Mouse (Mus musculus) forebrain, postnatal 0 days (tissue): Measurements from ENCODE around the gene Zfp683. TPM values are rescaled to one million over a fixed set of nuclear protein-coding genes. Genes with fewer than 3 reads are reported as not detected.

Experiments used
- ATAC-seq: fragments of 200-750 bp; cut with Nextera tagmentation; 2 replicates; pipeline ENCODE4 v1.8.0; 2017; ENCODE audit warnings: mild to moderate bottlenecking, moderate library complexity
- DNase-seq: peaks from one replicate; pipeline ENCODE4 v3.0.0-alpha.2; 2015
- H3K27ac ChIP-seq: fragments of 300-500 bp; sonication (generic); 2 replicates; pipeline ENCODE4 v1.5.1; 2014; ENCODE audit warnings: low read depth, mild to moderate bottlenecking, antibody characterized with exemption, low read length, moderate library complexity, mixed read lengths
- H3K27me3 ChIP-seq: fragments of 300-500 bp; sonication (generic); 2 replicates; pipeline ENCODE4 v1.6.1; 2014; ENCODE audit warnings: mild to moderate bottlenecking, low read length, mixed read lengths; ENCODE audit not compliant: insufficient read depth
- H3K36me3 ChIP-seq: fragments of 300-500 bp; sonication (generic); 2 replicates; pipeline ENCODE4 v1.6.1; 2014; ENCODE audit warnings: mild to moderate bottlenecking, moderate library complexity; ENCODE audit not compliant: insufficient read depth
- H3K4me1 ChIP-seq: fragments of 300-500 bp; sonication (generic); 2 replicates; pipeline ENCODE4 v1.6.1; 2014; ENCODE audit warnings: antibody characterized with exemption; ENCODE audit not compliant: insufficient read depth
- H3K4me2 ChIP-seq: fragments of 300-500 bp; sonication (generic); 2 replicates; pipeline ENCODE4 v1.6.1; 2014; ENCODE audit warnings: low read depth, mild to moderate bottlenecking, moderate library complexity
- H3K4me3 ChIP-seq: fragments of 300-500 bp; sonication (generic); 2 replicates; pipeline ENCODE4 v1.5.1; 2014; ENCODE audit warnings: low read depth, low read length, mixed read lengths
- H3K9ac ChIP-seq: fragments of 300-500 bp; sonication (generic); 2 replicates; pipeline ENCODE4 v1.6.1; 2014; ENCODE audit warnings: mild to moderate bottlenecking
- H3K9me3 ChIP-seq: fragments of 300-500 bp; sonication (generic); 2 replicates; pipeline ENCODE4 v1.6.1; 2016; ENCODE audit warnings: low read length
- CTCF ChIP-seq: sonication (generic); IDR thresholded peaks from 2 replicates; pipeline ENCODE4 v1.5.1; 2016; ENCODE audit warnings: antibody characterized with exemption, control low read depth, low read depth
- whole genome bisulfite sequencing: fragments of 180-500 bp; shearing (Covaris S2); extraction: QIAGEN DNeasy Blood & Tissue Kit; methylation state at CpG from one replicate; pipeline ENCODE4 v1.1.7; 2014; 5-methylcytosine and 5-hydroxymethylcytosine counted together
- polyA plus RNA-seq: library from polyadenylated mRNA; unstranded; fragments of >200 nt; fragmentation: Nextera tagmentation; extraction: Ambion mirVana; gene quantifications from 2 replicates; pipeline ENCODE4 v1.2.1, GENCODE M21; 2015
- total RNA-seq: library from RNA; depleted of rRNA; stranded (reverse); fragments of >200 nt; gene quantifications from 2 replicates; pipeline ENCODE4 v1.2.3, GENCODE M21; 2014; rRNA removed

The Zfp683 gene
- total RNA-seq = not detected in 2 replicates
- polyA plus RNA-seq = not detected in 2 replicates

DNA sequence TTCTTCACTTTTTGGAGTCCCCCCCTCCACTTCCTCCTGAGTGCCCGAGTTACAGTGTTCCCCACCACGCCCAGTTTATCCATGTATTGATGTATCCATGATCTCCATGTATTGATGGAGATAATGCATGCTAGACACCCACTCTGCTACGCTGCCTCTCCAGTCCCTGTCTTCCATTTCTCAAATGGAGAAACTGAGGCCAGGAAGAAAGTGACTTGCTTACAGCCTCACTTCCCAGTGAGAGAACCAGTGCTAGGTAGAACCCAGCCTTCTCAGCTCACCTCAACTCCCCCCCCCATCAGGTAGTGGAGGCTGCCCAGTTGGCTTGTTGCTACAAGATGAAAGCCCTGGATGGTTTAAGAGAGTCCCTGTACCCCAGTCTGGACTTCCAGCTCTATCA lies at the start of gene Zfp683:
Gene Zfp683, plus strand, starts transcription at position 301 of the 400 bp plus-strand sequence.
- H3K27ac ChIP-seq = no peak within 1 kb of the TSS
- H3K4me3 ChIP-seq = no peak within 1 kb of the TSS
- H3K4me1 ChIP-seq = no peaks in the 10 kb centered on the region
- no peak within 1 kb of the TSS for H3K4me2 ChIP-seq
- no peak within 1 kb of the TSS for H3K9ac ChIP-seq
- no peak for TF ChIP-seq CTCF
- H3K9me3 ChIP-seq = no peaks in the 10 kb centered on the region
- no peaks in the 10 kb centered on the region for H3K36me3 ChIP-seq
- DNase-seq = no peak
- WGBS = 82% methylated on average over 3 of the region's 3 CpGs
- no peak for ATAC-seq
- no peaks in the 10 kb centered on the region for H3K27me3 ChIP-seq

DNA sequence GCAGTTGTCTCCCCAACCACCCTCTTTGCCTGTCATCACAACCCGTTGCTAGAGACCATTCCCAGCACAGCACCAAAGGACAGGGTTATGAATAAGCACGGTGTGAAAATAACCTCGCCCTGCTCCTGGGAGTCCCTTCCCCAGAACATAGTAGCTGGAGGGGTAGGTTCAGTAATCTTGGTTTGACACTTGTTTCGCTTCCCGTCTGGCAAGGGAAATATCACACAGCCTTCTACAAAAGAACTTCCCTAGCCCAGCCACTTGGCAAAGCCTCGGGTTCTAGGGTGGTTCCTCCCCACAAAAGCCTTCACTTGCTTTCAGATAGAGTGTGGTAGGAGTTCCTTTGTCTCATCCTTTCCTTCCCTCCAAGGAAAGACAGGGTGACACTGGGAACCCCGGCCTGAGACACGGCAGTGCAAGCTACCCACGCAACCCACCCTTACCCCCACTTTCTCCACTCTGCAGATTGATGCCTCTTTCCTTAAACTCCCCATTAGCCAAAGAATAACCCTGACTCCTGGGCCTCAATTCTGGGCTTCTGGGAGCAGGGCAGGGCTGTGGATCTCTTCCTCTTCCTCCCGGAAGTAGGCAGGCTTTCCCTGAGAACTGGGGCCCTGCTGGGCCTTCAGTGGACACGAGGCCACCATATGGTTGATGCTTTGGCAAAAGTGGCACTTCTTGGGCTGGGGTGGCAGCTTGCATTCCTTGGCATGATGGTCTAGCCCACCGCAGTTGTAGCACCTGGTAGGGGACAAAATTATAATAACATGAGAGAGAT lies 47.9 kb upstream of the Zfp683 start:
- WGBS = 57% methylated on average over 12 of the region's 12 CpGs
- Histone ChIP-seq H3K36me3 (no peaks in the 10 kb centered on the region), H3K4me3 (no peak overlapping the region), H3K9ac (no peak overlapping the region), H3K27ac (no peak overlapping the region), H3K9me3 (no peaks in the 10 kb centered on the region), H3K27me3 (no peaks in the 10 kb centered on the region), H3K4me2 (no peak overlapping the region), H3K4me1 (no peaks in the 10 kb centered on the region)
- DNase-seq = no peak
- no peak for TF ChIP-seq CTCF
- ATAC-seq = no peak

DNA sequence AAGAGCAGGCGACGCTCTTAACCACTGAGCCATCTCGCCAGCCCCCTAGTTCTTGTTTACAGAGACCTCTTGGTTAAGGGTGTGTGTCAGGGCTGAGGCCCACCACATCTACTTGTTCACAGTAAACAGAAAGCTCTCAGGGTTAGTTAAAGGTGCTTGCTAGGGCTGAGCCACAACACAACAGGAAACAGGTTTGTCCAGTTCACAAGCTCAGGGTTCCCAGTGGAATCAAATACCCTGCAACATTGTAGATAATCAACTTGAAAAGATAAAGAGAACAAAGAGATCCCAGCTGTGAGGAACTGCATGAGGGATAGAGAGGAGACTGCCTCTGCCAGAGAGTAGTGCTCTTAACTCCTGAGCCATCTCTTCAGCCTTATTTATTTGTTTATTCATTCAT lies 46.8 kb upstream of the Zfp683 start:
- no peaks in the 10 kb centered on the region for H3K36me3 ChIP-seq
- H3K27me3 ChIP-seq = no peaks in the 10 kb centered on the region
- no peaks in the 10 kb centered on the region for H3K4me1 ChIP-seq
- H3K9me3 ChIP-seq = no peaks in the 10 kb centered on the region
- H3K4me2 ChIP-seq = no peak overlapping the region
- H3K9ac ChIP-seq = no peak overlapping the region
- WGBS = 94% methylated on average over 3 of the region's 3 CpGs
- H3K4me3 ChIP-seq = no peak overlapping the region
- DNase-seq (no peak), ATAC-seq (no peak)
- H3K27ac ChIP-seq = no peak overlapping the region
- no peak for TF ChIP-seq CTCF

DNA sequence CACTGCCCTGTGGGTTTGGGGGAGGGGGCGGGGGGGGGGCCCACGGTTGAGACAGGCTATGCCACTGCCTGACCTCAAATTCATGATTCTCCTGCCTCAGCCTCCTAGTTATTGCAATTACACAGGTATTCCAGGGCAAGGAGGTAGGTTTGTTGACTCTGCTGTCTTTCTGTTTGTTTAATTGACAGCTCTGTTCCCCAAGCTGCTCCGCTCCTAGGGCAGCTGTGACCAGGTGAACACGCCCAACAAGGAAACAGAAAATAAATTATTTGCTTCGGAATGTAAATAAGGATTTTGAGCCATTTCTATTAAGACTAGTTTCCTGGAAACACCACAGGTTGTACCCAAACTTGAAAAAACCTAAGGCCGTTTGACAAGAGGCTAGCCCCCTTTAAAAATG lies 43.9 kb upstream of the Zfp683 start:
- TF ChIP-seq CTCF = no peak
- H3K4me2 ChIP-seq = no peak overlapping the region
- no peak overlapping the region for H3K9ac ChIP-seq
- H3K36me3 ChIP-seq = no peaks in the 10 kb centered on the region
- H3K4me1 ChIP-seq = no peaks in the 10 kb centered on the region
- no peaks in the 10 kb centered on the region for H3K9me3 ChIP-seq
- no peaks in the 10 kb centered on the region for H3K27me3 ChIP-seq
- DNase-seq (no peak), ATAC-seq (no peak)
- 56% methylated on average over 6 of the region's 6 CpGs for WGBS
- H3K4me3 ChIP-seq = no peak overlapping the region
- H3K27ac ChIP-seq = no peak overlapping the region

DNA sequence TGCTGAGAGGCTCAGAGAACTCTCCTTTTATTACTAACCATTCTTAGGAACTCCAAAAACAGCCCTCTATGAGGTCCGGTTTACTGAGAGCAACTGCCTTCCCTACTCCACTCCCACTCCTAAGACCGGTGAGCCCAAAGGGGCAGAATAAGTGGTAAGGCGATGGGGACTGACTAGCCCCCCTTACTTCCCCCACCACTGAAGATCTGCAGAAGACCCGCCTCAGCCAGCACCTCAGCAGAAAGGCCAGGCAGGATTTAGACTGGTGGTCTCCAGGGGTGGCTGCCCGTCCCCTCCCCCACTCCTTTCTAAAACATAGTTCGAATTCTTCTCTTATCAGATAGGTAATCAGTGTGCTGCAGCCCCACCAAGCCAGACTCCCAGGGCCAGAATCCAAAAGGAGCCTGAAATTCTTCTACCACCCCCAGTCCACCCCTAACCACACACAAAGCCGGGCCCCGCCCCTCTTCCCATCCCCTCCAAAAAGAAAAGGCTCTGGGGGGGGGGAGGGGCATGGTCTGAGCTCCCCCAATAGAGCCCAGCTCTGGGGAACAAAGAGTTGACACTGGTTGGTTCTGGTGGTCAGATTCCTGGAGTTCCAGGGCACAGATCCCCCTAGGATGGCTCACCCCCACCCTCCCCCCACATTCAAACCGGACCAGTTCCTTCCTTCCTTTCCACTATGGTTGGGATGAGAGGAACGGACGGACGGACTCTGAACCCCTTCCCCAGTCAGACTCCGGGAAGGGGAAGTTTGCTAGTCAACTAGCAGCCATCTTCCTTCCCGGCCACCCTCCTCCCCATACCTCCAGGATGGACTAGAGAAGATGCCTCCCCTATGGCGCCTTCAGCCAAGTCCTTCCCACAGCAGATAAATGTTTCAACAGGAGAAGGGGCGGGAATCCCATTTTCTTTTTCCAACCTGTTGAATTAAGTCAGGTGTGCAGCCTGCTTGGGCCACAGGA lies 41.9 kb upstream of the Zfp683 start:
- Histone ChIP-seq H3K4me1 (no peaks in the 10 kb centered on the region), H3K9ac (no peak overlapping the region), H3K27me3 (peaks cover 10% of the 10 kb centered on the region), H3K4me2 (no peak overlapping the region), H3K27ac (no peak overlapping the region), H3K9me3 (no peaks in the 10 kb centered on the region), H3K4me3 (no peak overlapping the region), H3K36me3 (no peaks in the 10 kb centered on the region)
- 11% methylated on average over 16 of the region's 16 CpGs for WGBS
- DNase-seq = no peak
- no peak for ATAC-seq
- TF ChIP-seq CTCF = no peak

DNA sequence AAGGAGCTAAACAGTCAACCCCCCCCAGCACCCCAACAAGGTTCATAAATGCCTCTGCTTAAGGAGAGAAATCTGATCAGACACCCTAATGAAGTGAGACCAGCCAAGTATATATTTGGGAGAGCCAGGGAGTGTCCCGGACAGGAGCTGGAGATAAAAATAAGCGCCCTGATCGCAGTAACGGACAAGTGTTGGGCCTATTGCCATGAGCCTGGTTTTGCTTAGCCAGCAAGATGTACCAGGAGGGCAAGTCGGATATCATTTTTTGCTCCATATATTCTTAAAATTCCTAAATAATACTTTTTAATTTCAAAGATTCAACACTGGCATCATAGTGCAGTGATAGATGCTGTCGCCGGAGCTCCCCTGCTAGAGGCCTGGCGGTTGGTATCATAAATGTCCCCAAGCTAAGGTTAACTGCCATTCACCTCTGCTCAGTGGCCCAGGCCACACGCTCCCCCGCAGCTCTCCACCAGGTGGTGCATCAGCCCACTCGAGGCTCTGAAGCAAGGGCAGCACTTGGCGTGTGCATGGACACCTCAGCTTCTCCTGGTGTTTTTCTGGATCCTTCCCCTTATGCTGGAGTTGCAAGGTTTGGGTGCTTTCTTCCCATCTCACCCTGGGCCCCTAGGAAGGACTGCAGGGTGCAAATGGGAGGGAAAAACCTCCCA lies 40.6 kb upstream of the Zfp683 start:
- no peaks in the 10 kb centered on the region for H3K9me3 ChIP-seq
- H3K4me2 ChIP-seq = no peak overlapping the region
- no peaks in the 10 kb centered on the region; the same call in 1 of the 2 replicates for H3K4me1 ChIP-seq
- no peak overlapping the region for H3K4me3 ChIP-seq
- H3K9ac ChIP-seq = no peak overlapping the region
- peak; percentile 60 for TF ChIP-seq CTCF
- H3K36me3 ChIP-seq = no peaks in the 10 kb centered on the region
- no peak overlapping the region for H3K27ac ChIP-seq
- peaks cover 20% of the 10 kb centered on the region for H3K27me3 ChIP-seq
- 45% methylated on average over 12 of the region's 12 CpGs for WGBS
- DNase-seq (no peak), ATAC-seq (no peak)
